Mouse (Mus musculus): ENCODE results near the gene Nr2c2ap.

The Nr2c2ap gene

GRCm38 (mm10) chr8:70118726-70119700, 12.1 kb upstream of the Nr2c2ap start:
- DNase-seq (ENCODE audit: low spot score in 2 of 2) = peak; percentile 70 to 86

- DNase-seq (ENCODE audit: low spot score in 2 of 2) = peak; percentile 88 to 89
Observed at GRCm38 (mm10) chr8:70120667-70121066, 10.5 kb upstream of the Nr2c2ap start, which contains the start of gene Ncan. Gene Ncan (minus strand): TSS chr8:70120873.

- no peak for DNase-seq (ENCODE audit: low spot score in 2 of 2)
Observed at GRCm38 (mm10) chr8:70122863-70123262, 8.3 kb upstream of the Nr2c2ap start.

GRCm38 (mm10) chr8:70124992-70125391, 6.1 kb upstream of the Nr2c2ap start:
- DNase-seq (ENCODE audit: low spot score in 2 of 2) = no peak

- DNase-seq (ENCODE audit: low spot score in 2 of 2) = peak; percentile 61 to 74
Observed at GRCm38 (mm10) chr8:70128435-70128834, 2.7 kb upstream of the Nr2c2ap start.

GRCm38 (mm10) chr8:70129309-70129952, 1.7 kb upstream of the Nr2c2ap start:
- DNase-seq (ENCODE audit: low spot score in 2 of 2) = peak; percentile 76 to 86

- DNase-seq (ENCODE audit: low spot score in 2 of 2) = no peak
Observed at GRCm38 (mm10) chr8:70130066-70130465, 1.1 kb upstream of the Nr2c2ap start.

- DNase-seq (ENCODE audit: low spot score in 2 of 2) = no peak
Observed at GRCm38 (mm10) chr8:70134086-70134485, 3.0 kb downstream of the Nr2c2ap start.

GRCm38 (mm10) chr8:70134931-70135330, 3.8 kb downstream of the Nr2c2ap start:
- no peak for DNase-seq (ENCODE audit: low spot score in 2 of 2)

GRCm38 (mm10) chr8:70136591-70136990, 5.5 kb downstream of the Nr2c2ap start:
- DNase-seq (ENCODE audit: low spot score in 2 of 2) = no peak

GRCm38 (mm10) chr8:70137890-70138289, 6.8 kb downstream of the Nr2c2ap start:
- no peak for DNase-seq (ENCODE audit: low spot score in 2 of 2)

- DNase-seq (ENCODE audit: low spot score in 2 of 2) = peak; percentile 97 to 98
Observed at GRCm38 (mm10) chr8:70139026-70139857, 8.1 kb downstream of the Nr2c2ap start, which contains the start of the genes Rfxank, Borcs8 and Mef2b. Gene Rfxank (minus strand): TSS chr8:70139154. Gene Borcs8 (plus strand): TSS chr8:70139499. Gene Mef2b (plus strand): TSS chr8:70139711.

- DNase-seq (ENCODE audit: low spot score in 2 of 2) = no peak
Observed at GRCm38 (mm10) chr8:70139981-70140380, 8.8 kb downstream of the Nr2c2ap start.

- DNase-seq (ENCODE audit: low spot score in 2 of 2) = no peak
Observed at GRCm38 (mm10) chr8:70147678-70148607, 16.8 kb downstream of the Nr2c2ap start.

- no peak for DNase-seq (ENCODE audit: low spot score in 2 of 2)
Observed at GRCm38 (mm10) chr8:70150158-70150557, 19.0 kb downstream of the Nr2c2ap start.

GRCm38 (mm10) chr8:70152537-70153257, 21.6 kb downstream of the Nr2c2ap start:
- peak in 1 of 2 experiments; percentile 64 for DNase-seq (ENCODE audit: low spot score in 2 of 2)

GRCm38 (mm10) chr8:70157240-70157800, 26.2 kb downstream of the Nr2c2ap start:
- no peak for DNase-seq (ENCODE audit: low spot score in 2 of 2)

- DNase-seq (ENCODE audit: low spot score in 2 of 2) = peak; percentile 66 to 74
Observed at GRCm38 (mm10) chr8:70158069-70158853, 27.1 kb downstream of the Nr2c2ap start.

GRCm38 (mm10) chr8:70159211-70159610, 28.1 kb downstream of the Nr2c2ap start:
- DNase-seq (ENCODE audit: low spot score in 2 of 2) = no peak
